Mouse (Mus musculus): Measurements from ENCODE around the gene Mpped2.

DNA sequence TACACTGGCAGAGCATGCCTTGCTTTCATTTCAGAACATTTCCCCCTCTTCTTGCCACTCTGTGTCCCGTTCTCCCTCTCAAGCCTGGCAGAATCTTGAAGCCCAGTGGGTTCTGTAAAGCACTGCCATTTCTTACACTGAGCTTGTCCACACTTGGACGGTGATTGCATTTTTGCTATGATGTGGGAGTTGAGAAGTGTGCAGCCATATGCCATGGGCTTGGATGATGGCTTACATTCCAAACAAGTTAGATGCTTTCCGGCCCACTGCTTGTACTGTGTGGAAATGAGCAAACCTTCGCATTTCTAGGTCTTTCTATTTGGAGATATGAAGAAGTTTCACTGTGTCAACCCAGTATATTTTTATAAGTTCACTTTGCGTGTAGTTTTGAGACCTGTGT lies 25.8 kb downstream of the Mpped2 start:
- no peak for TF ChIP-seq GABPA (IDR thresholded peaks at IDR 0.05; ENCODE audit: low read depth, low read length)
- TF ChIP-seq POLR2A (IDR thresholded peaks at IDR 0.05; ENCODE audit: control insufficient read depth in 1 of 2, insufficient read depth in 1 of 2, low read depth in 1 of 2, low read length in 2 of 2, poor library complexity in 1 of 2): no peak
- no peak for TF ChIP-seq CHD1 (IDR thresholded peaks at IDR 0.05; ENCODE audit: low read depth, low read length)
- TF ChIP-seq USF1 (IDR thresholded peaks at IDR 0.05; ENCODE audit: low read depth, low read length): no peak
- no peak for TF ChIP-seq NRF1 (IDR thresholded peaks at IDR 0.05; ENCODE audit: insufficient read depth, low read depth, low read length, poor library complexity, severe bottlenecking)
- TF ChIP-seq CTCF (IDR thresholded peaks at IDR 0.05 in 2 of 3, conservative IDR thresholded peaks at IDR 0.05 in 1 of 3; ENCODE audit: control insufficient read depth in 1 of 3, insufficient read depth in 1 of 3, low read depth in 2 of 3, low read length in 3 of 3, poor library complexity in 1 of 3, severe bottlenecking in 1 of 3): no peak
- TF ChIP-seq POLR2AphosphoS2 (IDR thresholded peaks at IDR 0.05; ENCODE audit: low read length): no peak
- TF ChIP-seq TCF12 (IDR thresholded peaks at IDR 0.05; ENCODE audit: low read depth, low read length): no peak
- TF ChIP-seq E2F4 (IDR thresholded peaks at IDR 0.05; ENCODE audit: borderline replicate concordance, low read depth, low read length): no peak
- TF ChIP-seq MAX (IDR thresholded peaks at IDR 0.05; ENCODE audit: low read length): no peak
- TF ChIP-seq RCOR1 (IDR thresholded peaks at IDR 0.05; ENCODE audit: low read depth, low read length): no peak
